Mouse (Mus musculus): ENCODE data around the gene Casp8ap2. TPM values are rescaled to one million over a fixed set of nuclear protein-coding genes. Genes with fewer than 3 reads are reported as not detected.
A peak's percentile ranks its signal among the peaks of the same experiment; 100 is the strongest.

Gene Casp8ap2
- total RNA-seq (2012; rRNA removed) (29.8 and 31.1 TPM in 2 replicates), polyA plus RNA-seq (2012; ENCODE audit: insufficient read depth in 1 of 2, insufficient read length in 2 of 2, low read depth in 1 of 2, low replicate concordance in 2 of 2, missing spikeins in 1 of 2) (10 to 100 TPM; 18.2 to 93.5 TPM)

DNA sequence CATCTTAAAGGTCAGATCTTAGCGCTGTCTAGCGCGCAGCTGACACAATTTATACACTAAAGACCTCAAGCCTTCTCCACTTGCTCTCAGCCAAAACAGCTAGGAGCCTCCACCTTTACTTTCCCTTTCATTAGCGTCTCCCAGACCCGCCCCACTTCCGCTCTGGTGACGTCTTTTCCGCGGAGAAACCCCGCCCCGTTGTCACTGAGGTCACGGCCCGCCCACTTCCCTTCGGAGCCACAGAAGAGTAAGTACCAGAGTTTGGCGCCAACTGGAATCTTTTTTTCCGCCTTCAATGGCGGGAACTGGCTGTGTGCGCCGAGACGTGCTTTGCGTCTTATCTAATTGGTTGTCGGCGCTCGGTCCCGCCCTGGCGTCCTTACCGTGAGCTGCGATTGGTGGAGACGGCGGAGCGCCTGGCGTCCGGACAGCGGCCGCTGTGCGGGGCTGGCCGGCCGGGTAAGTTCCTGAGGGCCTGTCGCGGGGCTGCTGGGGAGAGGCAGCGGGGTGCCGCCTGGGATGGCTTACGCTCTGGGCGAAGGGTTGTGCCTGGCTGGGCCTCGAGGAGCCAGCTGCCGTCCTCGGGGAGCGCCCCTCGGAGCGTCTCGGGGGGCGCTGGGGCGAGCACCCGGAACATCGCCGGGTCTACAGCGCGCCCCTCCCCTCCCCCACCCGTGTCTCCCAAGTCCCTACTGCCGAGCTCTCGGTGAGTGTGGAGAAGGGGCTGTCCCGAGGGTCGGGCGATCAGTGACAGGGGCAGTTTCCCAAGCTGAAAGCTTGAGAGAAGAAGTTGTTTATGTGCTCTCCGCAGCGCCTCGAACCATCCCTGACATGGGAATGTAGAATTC, at the start of gene Casp8ap2:
TSS of gene Casp8ap2 (plus strand) at position 418 of the 848 bp plus-strand sequence.
- TF ChIP-seq MYC (IDR thresholded peaks at IDR 0.05; ENCODE audit: low read depth, low read length) (no peak), POLR2AphosphoS5 (IDR thresholded peaks at IDR 0.05; ENCODE audit: borderline replicate concordance, low read depth, low read length) (no peak), E2F4 (IDR thresholded peaks at IDR 0.05; ENCODE audit: borderline replicate concordance, low read depth, low read length) (peak; percentile 99), CHD2 (IDR thresholded peaks at IDR 0.05; ENCODE audit: low read length) (peak; percentile 45; the same call in 1 of the 2 replicates), EP300 (IDR thresholded peaks at IDR 0.05; ENCODE audit: low read depth in 1 of 2, low read length in 2 of 2) (no peak), SIN3A (IDR thresholded peaks at IDR 0.05; ENCODE audit: low read length) (peak; percentile 79), ETS1 (IDR thresholded peaks at IDR 0.05; ENCODE audit: low read depth, low read length) (peak; percentile 79), ZKSCAN1 (IDR thresholded peaks at IDR 0.05; ENCODE audit: low read depth, low read length) (no peak), JUND (IDR thresholded peaks at IDR 0.05; ENCODE audit: low read depth, low read length) (no peak), MYB (IDR thresholded peaks at IDR 0.05; ENCODE audit: low read depth, low read length) (no peak), MAX (IDR thresholded peaks at IDR 0.05; ENCODE audit: low read length) (peak; percentile 56; the same call in 1 of the 2 replicates), ZMIZ1 (IDR thresholded peaks at IDR 0.05; ENCODE audit: low read depth, low read length) (0 out of 2 replicates have a peak, but pooled peaks have one; percentile 40), POLR2A (IDR thresholded peaks at IDR 0.05; ENCODE audit: control insufficient read depth in 1 of 2, insufficient read depth in 1 of 2, low read depth in 1 of 2, low read length in 2 of 2, poor library complexity in 1 of 2) (peak; percentile 88 to 93), POLR2AphosphoS2 (IDR thresholded peaks at IDR 0.05; ENCODE audit: low read length) (peak; percentile 77; the same call in 1 of the 2 replicates), TBP (IDR thresholded peaks at IDR 0.05; ENCODE audit: low read depth, low read length) (peak; percentile 74), NELFE (IDR thresholded peaks at IDR 0.05; ENCODE audit: low read depth, low read length) (peak; percentile 83), BHLHE40 (IDR thresholded peaks at IDR 0.05; ENCODE audit: borderline replicate concordance, low read depth, low read length) (no peak), ZNF384 (IDR thresholded peaks at IDR 0.05; ENCODE audit: low read depth, low read length) (peak; percentile 79), TAL1 (IDR thresholded peaks at IDR 0.05; ENCODE audit: low read length) (no peak), MAZ (IDR thresholded peaks at IDR 0.05; ENCODE audit: low read depth, low read length) (peak; percentile 31; the same call in 1 of the 2 replicates), MXI1 (IDR thresholded peaks at IDR 0.05; ENCODE audit: low read depth, low read length) (peak; percentile 82), ZC3H11A (IDR thresholded peaks at IDR 0.05; ENCODE audit: low read depth, low read length) (no peak), HCFC1 (IDR thresholded peaks at IDR 0.05; ENCODE audit: low read depth, low read length) (peak; percentile 86), KAT2A (conservative IDR thresholded peaks at IDR 0.05; ENCODE audit: low read depth, low read length) (peak; percentile 67), USF1 (IDR thresholded peaks at IDR 0.05; ENCODE audit: low read depth, low read length) (no peak), ELF1 (IDR thresholded peaks at IDR 0.05; ENCODE audit: low read depth, low read length) (peak; percentile 84), UBTF (IDR thresholded peaks at IDR 0.05; ENCODE audit: borderline replicate concordance, insufficient read depth, low read depth, low read length) (no peak)
- Histone ChIP-seq H3K27me3 (ENCODE audit: control insufficient read depth in 1 of 2, insufficient read depth in 2 of 2, low read length in 2 of 2) (no peaks in the 10 kb centered on the region), H3K36me3 (ENCODE audit: control insufficient read depth in 1 of 2, insufficient read depth in 2 of 2, low read length in 2 of 2) (peaks cover 1 to 30% of the 10 kb centered on the region in 2 experiments; a peak in 2 of 4 replicates)

More for the DNA sequence above, at the start of gene Casp8ap2:
- Histone ChIP-seq H3K4me3 (ENCODE audit: control insufficient read depth in 1 of 2, insufficient read depth in 1 of 2, low read depth in 2 of 2, low read length in 2 of 2) (peak within 1 kb of the TSS; percentile 66 to 93), H3K9me3 (replicated peaks; ENCODE audit: insufficient read depth, low read length) (no peaks in the 10 kb centered on the region), H3K79me2 (ENCODE audit: control insufficient read depth, insufficient read depth, low read length, poor library complexity) (peaks cover 36% of the 10 kb centered on the region), H3K4me1 (ENCODE audit: control insufficient read depth in 1 of 2, insufficient read depth in 2 of 2, low read length in 2 of 2) (peaks cover 0 to 11% of the 10 kb centered on the region in 2 experiments; a peak in 2 of 4 replicates), H3K27ac (ENCODE audit: control insufficient read depth, low read depth, low read length) (peak within 1 kb of the TSS; percentile 66), H3K9ac (ENCODE audit: control insufficient read depth, low read depth, low read length, poor library complexity, severe bottlenecking) (peak within 1 kb of the TSS; percentile 90)
- peak; percentile 99 for DNase-seq (ENCODE audit: low read depth, low spot score)

All from MEL (cell line).